Mouse (Mus musculus) embryonic stem cell, embryonic (primary cell): Measurements from ENCODE around the gene Ahr.

Experiments
- CTCF ChIA-PET, 4 experiments: fragments of 300-600 bp in 2 of 4; fragments of 350-600 bp in 2 of 4; sonication (Branson Sonifier 250); formaldehyde crosslinking; loops; one replicate each; lab custom pipeline; 2022; ENCODE audit warnings: inconsistent platforms in 2 of 4; lab: Charles Lee
- POLR2A ChIA-PET, 4 experiments: fragments of 300-600 bp in 2 of 4; fragments of 350-600 bp in 2 of 4; sonication (Branson Sonifier 250); formaldehyde crosslinking; loops; one replicate each; lab custom pipeline; 2022; ENCODE audit warnings: antibody characterized with exemption in 4 of 4, inconsistent platforms in 1 of 4; lab: Charles Lee

The Ahr gene

GRCm38 (mm10) chr12:35534754-35535236 is at the start of gene Ahr:
Gene Ahr (minus strand): TSS chr12:35535038.
- CTCF ChIA-PET: interaction anchor here in 3 of 4 experiments (0.5 to 1.6 kb wide), 7 partner anchors 27 to 353 kb away, joined by 3 to 7 read pairs (median 3); no protein-coding TSS in a partner anchor
- POLR2A ChIA-PET: interaction anchor here in 3 of 4 experiments (0.6 to 2.4 kb wide), 14 partner anchors 9 to 363 kb away, joined by 3 to 14 read pairs (median 4); no protein-coding TSS in a partner anchor

DNA sequence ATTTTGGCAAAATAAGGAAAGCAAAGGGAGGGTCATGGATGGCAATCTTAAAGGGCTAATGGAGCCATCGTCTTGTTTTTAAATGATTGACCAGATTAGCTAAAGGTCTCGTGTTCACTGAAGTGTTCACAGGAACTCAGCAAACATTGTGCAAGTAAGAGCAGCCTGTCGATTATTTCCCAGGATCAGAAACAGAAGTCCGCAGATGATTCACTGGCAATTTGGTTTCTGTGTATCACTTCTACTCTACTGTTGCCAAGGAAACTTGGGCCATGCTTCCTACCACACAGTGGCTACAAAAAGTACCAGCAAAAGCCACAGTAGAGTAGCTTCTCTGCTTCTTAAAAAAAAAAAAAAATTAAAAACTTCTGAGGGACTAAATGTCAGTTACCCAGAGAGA is 44.0 kb upstream of the Ahr start:
- CTCF ChIA-PET: no interaction called here
- POLR2A ChIA-PET: no interaction called here

DNA sequence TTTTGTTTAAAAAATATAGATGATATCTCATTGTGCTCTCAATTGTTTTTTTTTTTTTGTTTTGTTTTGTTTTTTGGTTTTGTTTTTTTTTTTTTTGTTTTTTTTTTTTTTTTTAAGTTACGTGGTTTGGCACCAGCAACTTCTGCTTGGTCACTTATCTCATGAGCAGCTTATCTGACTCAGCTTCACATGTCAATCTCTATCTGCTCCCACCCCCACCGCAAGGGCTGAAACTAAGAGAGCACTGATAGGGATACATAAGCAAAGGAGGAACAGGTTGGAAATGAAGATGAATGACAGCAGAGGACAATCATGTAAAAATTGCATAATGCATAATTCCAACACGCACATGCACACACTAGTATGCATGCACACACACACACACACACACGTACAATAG is 41.3 kb upstream of the Ahr start:
- ChIA-PET CTCF (interaction anchor here in 1 of 4 experiments (0.6 kb wide), 1 partner anchor 98 kb away, joined by 6 read pairs; no protein-coding TSS in a partner anchor), POLR2A (no interaction called here)

GRCm38 (mm10) chr12:35573713-35574112 is 38.9 kb upstream of the Ahr start:
- POLR2A ChIA-PET: no interaction called here
- CTCF ChIA-PET: no interaction called here

GRCm38 (mm10) chr12:35562826-35563225 is 28.0 kb upstream of the Ahr start:
- CTCF ChIA-PET: no interaction called here
- POLR2A ChIA-PET: no interaction called here

DNA sequence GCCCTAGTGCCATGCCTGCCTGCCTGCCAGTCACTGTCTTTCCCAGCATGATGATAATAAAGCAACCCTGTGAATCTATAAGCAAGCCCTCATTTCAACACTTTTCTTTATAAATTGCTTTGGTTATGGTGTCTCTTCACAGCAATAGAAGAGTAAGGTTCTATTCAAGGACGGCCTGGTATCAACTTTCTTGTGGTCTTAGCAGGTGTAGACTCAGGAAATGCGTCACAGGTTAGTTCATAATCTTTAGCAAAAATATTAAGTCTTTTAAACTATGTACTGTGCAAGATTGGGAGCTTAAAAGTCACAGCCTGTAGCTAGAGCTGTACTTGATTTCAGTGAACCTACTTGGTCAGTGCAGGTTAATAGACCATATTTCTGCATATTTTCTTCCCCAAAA is 24.0 kb upstream of the Ahr start:
- ChIA-PET POLR2A (no interaction called here), CTCF (no interaction called here)

GRCm38 (mm10) chr12:35555925-35556324 is 21.1 kb upstream of the Ahr start:
- CTCF ChIA-PET: no interaction called here
- POLR2A ChIA-PET: no interaction called here

DNA sequence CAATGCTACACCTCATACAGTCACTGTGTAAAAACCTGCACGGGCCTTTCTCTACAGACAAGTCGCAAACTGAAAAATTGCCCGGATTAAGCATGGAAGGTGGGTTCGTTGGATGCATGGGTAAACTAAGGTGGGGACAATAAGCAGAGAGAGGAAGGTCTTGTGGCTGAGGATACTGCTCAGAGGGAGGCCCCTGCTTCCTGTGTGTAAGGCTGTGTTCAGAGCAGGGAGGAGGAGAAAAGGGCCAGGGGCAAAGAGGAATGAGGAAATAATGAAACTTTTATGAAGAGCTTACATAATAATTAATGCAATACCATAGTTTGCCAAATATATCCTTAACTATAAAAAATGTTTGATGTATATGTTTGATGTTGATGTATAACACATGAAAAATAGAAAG is 19.5 kb upstream of the Ahr start:
- ChIA-PET CTCF (no interaction called here), POLR2A (interaction anchor here in 1 of 4 experiments (1.3 kb wide), 1 partner anchor 20 kb away, joined by 5 read pairs; the partner anchor contains the start of gene Ahr)

GRCm38 (mm10) chr12:35553174-35553573 is 18.3 kb upstream of the Ahr start:
- POLR2A ChIA-PET: no interaction called here
- CTCF ChIA-PET: no interaction called here

DNA sequence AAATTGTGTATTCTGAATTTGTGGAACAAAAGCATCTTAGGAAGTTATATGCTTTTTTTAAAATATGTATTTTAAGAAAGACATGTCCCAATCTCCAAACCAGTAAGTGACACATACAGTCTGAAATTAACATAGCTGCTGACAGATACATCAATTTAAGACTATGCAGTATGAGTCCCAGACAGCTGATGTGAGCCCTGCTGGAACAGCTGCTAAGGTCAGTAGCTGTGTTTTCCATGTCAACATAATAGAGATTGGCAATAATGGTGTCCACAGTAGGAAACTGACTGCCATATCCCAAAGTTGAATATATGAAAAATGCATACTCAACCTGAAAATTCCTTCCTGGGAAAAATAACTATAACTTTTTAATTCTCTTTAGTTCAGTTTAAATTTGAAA is 15.5 kb upstream of the Ahr start:
- CTCF ChIA-PET: no interaction called here
- POLR2A ChIA-PET: interaction anchor here in 1 of 4 experiments (2.6 kb wide), 1 partner anchor 16 kb away, joined by 7 read pairs; the partner anchor contains the start of gene Ahr

GRCm38 (mm10) chr12:35542836-35543235 is 8.0 kb upstream of the Ahr start:
- CTCF ChIA-PET: interaction anchor here in 1 of 4 experiments (1.8 kb wide), 1 partner anchor 288 kb away, joined by 5 read pairs; no protein-coding TSS in a partner anchor

GRCm38 (mm10) chr12:35538843-35539242 is 4.0 kb upstream of the Ahr start:
- ChIA-PET POLR2A (no interaction called here), CTCF (no interaction called here)

More at GRCm38 (mm10) chr12:35542836-35543235, 8.0 kb upstream of the Ahr start:
- POLR2A ChIA-PET: no interaction called here

DNA sequence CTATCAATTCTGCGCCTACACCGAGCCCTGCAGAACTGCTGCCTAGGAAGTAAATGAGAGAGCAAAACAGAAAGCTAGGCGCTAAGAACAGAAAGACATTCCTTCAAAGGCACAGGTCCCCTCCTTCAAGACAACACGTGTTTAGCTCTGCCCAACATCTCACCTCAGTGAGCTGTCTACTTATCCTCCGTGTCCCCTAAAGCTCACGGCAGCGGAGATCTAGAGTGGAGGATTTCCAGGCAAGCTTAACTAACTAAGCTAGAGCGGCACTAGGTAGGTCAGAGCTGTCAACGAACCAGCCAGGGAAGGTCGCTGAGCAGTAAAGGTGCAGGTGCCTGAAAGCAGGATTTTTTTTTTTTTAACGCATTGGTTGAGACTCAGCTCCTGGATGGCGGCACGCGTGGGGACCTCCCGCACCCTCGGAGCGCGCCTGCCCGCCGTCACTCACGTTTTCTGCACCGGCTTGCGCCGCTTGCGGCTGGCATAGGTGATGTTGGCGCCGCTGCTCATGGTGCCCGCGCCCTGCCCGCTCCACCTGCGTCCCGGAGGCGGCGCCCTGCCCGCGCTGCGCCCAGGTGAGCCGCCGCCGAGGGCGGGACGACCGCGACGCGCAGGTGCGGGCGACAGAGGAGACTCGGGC is 604 bp downstream of the Ahr start:
- CTCF ChIA-PET: interaction anchor here in 3 of 4 experiments (0.5 to 1.6 kb wide), 10 partner anchors 26 to 976 kb away, joined by 3 to 19 read pairs (median 4); no protein-coding TSS in a partner anchor
- POLR2A ChIA-PET: interaction anchor here in 3 of 4 experiments (0.6 to 2.4 kb wide), 16 partner anchors 9 to 363 kb away, joined by 3 to 14 read pairs (median 4); no protein-coding TSS in a partner anchor

- CTCF ChIA-PET: interaction anchor here in 3 of 4 experiments (0.6 to 1.6 kb wide), 8 partner anchors 26 to 976 kb away, joined by 3 to 19 read pairs (median 4); no protein-coding TSS in a partner anchor
- POLR2A ChIA-PET: interaction anchor here in 3 of 4 experiments (0.6 to 2.4 kb wide), 12 partner anchors 12 to 364 kb away, joined by 3 to 14 read pairs (median 4); no protein-coding TSS in a partner anchor
These were observed 1.1 kb downstream of the Ahr start for GRCm38 (mm10) chr12:35533748-35534113.

DNA sequence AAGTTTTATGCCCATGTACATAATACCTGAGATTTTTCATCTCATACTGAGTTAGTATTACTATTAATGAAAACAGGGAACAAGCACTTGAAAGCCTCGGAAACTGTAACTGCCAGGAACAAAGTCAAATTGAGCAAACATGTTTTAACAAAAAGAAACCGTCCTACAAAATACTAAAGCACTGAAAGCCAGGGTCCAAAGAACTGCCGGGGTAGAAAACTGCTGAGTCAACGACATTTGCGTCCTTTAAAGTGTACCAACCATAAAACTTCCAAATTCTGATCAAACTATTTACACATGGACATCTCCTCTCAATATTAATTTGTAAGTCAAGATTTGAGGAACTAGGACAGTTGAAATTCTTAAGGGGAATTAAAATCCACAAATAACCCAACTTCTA is 1.7 kb downstream of the Ahr start:
- CTCF ChIA-PET: interaction anchor here in 2 of 4 experiments (0.6 to 1.6 kb wide), 3 partner anchors 25 to 142 kb away, joined by 3 to 4 read pairs (median 4); no protein-coding TSS in a partner anchor

GRCm38 (mm10) chr12:35532151-35532550 is 2.7 kb downstream of the Ahr start:
- POLR2A ChIA-PET: interaction anchor here in 1 of 4 experiments (1.0 to 1.1 kb wide), 2 partner anchors 11 to 28 kb away, joined by 3 read pairs; no protein-coding TSS in a partner anchor
- CTCF ChIA-PET: interaction anchor here in 2 of 4 experiments (1.1 to 1.4 kb wide), 2 partner anchors 10 to 143 kb away, joined by 3 to 4 read pairs; no protein-coding TSS in a partner anchor

More for the DNA sequence above, 1.7 kb downstream of the Ahr start:
- POLR2A ChIA-PET: interaction anchor here in 2 of 4 experiments (1.1 to 2.4 kb wide), 3 partner anchors 12 to 109 kb away, joined by 3 to 14 read pairs (median 14); no protein-coding TSS in a partner anchor

DNA sequence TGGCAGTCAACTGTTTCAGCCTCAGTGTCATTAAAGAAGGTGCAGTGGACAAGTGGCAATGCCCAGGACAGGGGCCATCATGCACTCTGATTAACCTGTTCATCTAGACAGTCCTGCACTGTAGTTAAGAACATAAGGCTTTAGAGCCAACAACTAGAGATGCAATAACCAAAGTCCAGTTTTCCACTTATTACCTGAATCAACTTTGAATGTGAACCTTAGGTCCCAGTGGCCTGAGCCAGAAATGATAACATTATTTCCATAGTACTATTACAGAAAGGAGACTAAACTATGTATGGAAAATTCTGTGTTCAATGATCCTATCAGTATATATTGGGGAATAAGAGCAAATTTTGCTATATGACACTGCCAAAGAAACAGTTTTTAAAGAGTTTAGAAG is 4.3 kb downstream of the Ahr start:
- ChIA-PET POLR2A (no interaction called here), CTCF (interaction anchor here in 1 of 4 experiments (0.6 kb wide), 1 partner anchor 40 kb away, joined by 4 read pairs; no protein-coding TSS in a partner anchor)

DNA sequence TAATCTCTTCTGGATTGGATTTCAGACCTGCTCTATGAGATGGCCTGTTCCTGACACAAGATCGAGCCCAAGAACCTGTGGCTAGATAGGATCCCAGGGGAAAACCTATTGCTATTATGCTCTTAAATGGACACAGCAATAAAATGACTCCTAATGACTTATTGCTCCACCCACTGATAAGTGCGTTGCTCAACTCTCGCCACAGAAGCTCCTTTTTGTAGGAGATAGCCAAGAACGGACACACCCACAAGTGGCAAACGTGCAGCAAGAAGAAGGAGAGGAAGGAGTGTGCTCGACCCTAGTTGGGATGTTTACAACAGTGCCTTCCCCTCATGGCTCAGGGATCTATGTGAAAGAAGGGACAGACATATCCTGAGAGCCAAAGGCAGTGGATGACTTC is 7.4 kb downstream of the Ahr start:
- CTCF ChIA-PET: no interaction called here
- POLR2A ChIA-PET: interaction anchor here in 1 of 4 experiments (1.2 kb wide), 1 partner anchor 11 kb away, joined by 3 read pairs; no protein-coding TSS in a partner anchor

DNA sequence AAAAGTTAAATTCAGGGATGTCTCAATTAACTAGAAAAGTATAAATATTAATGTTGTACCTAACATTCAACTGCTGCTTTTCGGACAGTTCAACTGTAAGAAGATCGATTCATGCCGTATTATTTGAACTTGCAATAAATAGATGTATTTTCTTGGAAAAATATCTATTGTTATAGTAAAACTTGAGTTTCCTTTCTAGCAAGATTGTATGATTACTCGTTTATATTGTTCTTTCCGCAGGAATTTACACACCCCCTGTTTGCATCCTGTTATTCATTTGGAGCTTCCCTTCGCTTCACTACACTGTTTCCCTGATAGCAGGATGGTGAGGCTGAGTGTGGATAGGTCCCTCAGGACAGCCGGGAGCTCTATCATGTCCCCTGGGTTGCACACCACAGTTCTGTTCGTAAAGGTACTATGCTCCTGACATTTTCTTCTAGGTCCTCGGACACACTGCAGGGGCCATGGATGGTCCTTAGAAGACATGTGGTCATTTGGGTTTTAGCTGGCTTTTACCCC is 12.2 kb downstream of the Ahr start:
- CTCF ChIA-PET: interaction anchor here in 2 of 4 experiments (0.6 to 1.1 kb wide), 4 partner anchors 10 to 365 kb away, joined by 3 read pairs; no protein-coding TSS in a partner anchor

More for the DNA sequence above, 12.2 kb downstream of the Ahr start:
- POLR2A ChIA-PET: interaction anchor here in 1 of 4 experiments (1.9 kb wide), 1 partner anchor 12 kb away, joined by 7 read pairs; no protein-coding TSS in a partner anchor
